In the genomic region with DNA sequence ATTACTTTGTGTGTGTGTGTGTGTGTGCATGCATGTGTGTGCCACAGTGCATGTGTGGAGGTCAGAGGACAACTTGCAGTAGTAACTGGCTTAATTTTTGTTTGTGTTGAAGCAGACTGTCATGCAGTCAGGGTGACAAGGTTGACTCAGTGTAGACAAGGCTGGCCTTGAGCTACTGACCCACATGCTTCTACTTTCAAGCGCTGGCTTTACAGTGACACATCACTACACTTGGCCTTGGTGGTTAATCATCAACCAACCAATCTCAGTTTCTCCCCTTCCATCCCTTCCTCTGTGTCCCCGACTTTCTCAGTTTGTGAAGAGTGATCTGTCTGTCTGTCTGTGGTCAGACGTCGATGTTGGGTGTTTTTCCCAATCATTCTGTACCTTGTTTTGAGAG, we compare ENCODE assay signal across 30 mouse cellular contexts. TPM values are rescaled to one million over a fixed set of nuclear protein-coding genes. Genes with fewer than 3 reads are reported as not detected.
DNase-seq lines count a peak whose midpoint lies in the region; ATAC-seq and TF ChIP-seq lines count a peak whose summit lies in the region.
"Had no signal": no experiment of that assay in that cellular context is flagged by ENCODE, and none has a peak within 500 bp of the region (broad histone marks: within the 10 kb centered on the region; RNA-seq: fewer than 3 reads in every experiment).

No protein-coding gene starts in this region.

- H3K4me3 ChIP-seq in kidney, adult 2 months (ENCODE audit: insufficient read depth, low read depth, low read length): no peak overlapping the region
- H3K4me3 ChIP-seq in liver, adult 2 months (ENCODE audit: insufficient read depth, low read depth, low read length): no peak overlapping the region
- no peak overlapping the region for H3K4me3 ChIP-seq in liver, postnatal 0 days (ENCODE audit: low read depth, low read length)
- H3K4me3 ChIP-seq in intestine, embryonic 15.5 days (replicated peaks): no peak overlapping the region
- H3K4me3 ChIP-seq in forebrain, postnatal 0 days (ENCODE audit: low read depth, low read length): no peak overlapping the region
- H3K4me3 ChIP-seq: forebrain, embryonic 12.5 days; hindbrain, embryonic 12.5 days; lung, embryonic 15.5 days; stomach, embryonic 15.5 days had no signal

- no peak for ATAC-seq in liver, postnatal 0 days
- ATAC-seq in intestine, embryonic 15.5 days: peak; percentile 81
- no peak for ATAC-seq in erythroblast, adult 5-6 weeks (replicated peaks; ENCODE audit: low FRiP score, poor library complexity, severe bottlenecking)
- no peak for ATAC-seq in forebrain, postnatal 0 days
- ATAC-seq: hindbrain, postnatal 0 days; midbrain, embryonic 16.5 days had no signal

- H3K4me2 ChIP-seq in liver, postnatal 0 days (ENCODE audit: low read depth, low read length): no peak overlapping the region
- H3K4me2 ChIP-seq in intestine, embryonic 15.5 days (replicated peaks): no peak overlapping the region
- no peak overlapping the region for H3K4me2 ChIP-seq in forebrain, postnatal 0 days (ENCODE audit: low read depth)
- H3K4me2 ChIP-seq: forebrain, embryonic 12.5 days; hindbrain, embryonic 12.5 days; lung, embryonic 15.5 days; midbrain, embryonic 11.5 days; stomach, embryonic 15.5 days had no signal

- peak; percentile 46 for DNase-seq in kidney, adult 2 months
- DNase-seq in kidney, postnatal 10 days: no peak
- peak; percentile 77 for DNase-seq in liver, adult 2 months (ENCODE audit: extremely low read depth, low read depth, low spot score)
- no peak for DNase-seq in liver, postnatal 0 days
- peak; percentile 78 for DNase-seq in adrenal gland, adult 8-10 months
- no peak for DNase-seq in forebrain, postnatal 0 days
- DNase-seq: cerebellum, adult 2 months; cerebellum, postnatal 14 days; gastrocnemius, postnatal 14 days; heart, postnatal 14 days; kidney, adult 8-10 months; left cerebral cortex, postnatal 4 days; lung, postnatal 36 days; right cerebral cortex, postnatal 25 days; thymus, adult 18-20 months; thymus, postnatal 25 days had no signal

- no peak for TF ChIP-seq POLR2A in kidney, adult 2 months (IDR thresholded peaks at IDR 0.05; ENCODE audit: low read depth, low read length)
- no peak for TF ChIP-seq POLR2A in liver, adult 2 months (IDR thresholded peaks at IDR 0.05; ENCODE audit: extremely low read depth, insufficient read depth, low read length)

- 49% methylated on average over 4 of the region's 4 CpGs for WGBS in kidney, adult 2 months
- WGBS in liver, adult 2 months: 19% methylated on average over 4 of the region's 4 CpGs
- 59% methylated on average over 4 of the region's 4 CpGs for WGBS in liver, postnatal 0 days (ENCODE audit: insufficient replicate concordance)
- 61% methylated on average over 4 of the region's 4 CpGs for WGBS in intestine, embryonic 15.5 days
- 95% methylated on average over 4 of the region's 4 CpGs for WGBS in forebrain, postnatal 0 days

- peaks cover 16% of the 10 kb centered on the region; the same call in 1 of the 2 replicates for H3K79me2 ChIP-seq in liver, adult 2 months (ENCODE audit: control insufficient read depth, insufficient read depth, low read length)

- no peaks in the 10 kb centered on the region for H3K9me3 ChIP-seq in liver, postnatal 0 days (ENCODE audit: low read length)
- H3K9me3 ChIP-seq in intestine, embryonic 15.5 days: no peaks in the 10 kb centered on the region
- H3K9me3 ChIP-seq in forebrain, postnatal 0 days (ENCODE audit: low read length): no peaks in the 10 kb centered on the region
- H3K9me3 ChIP-seq: forebrain, embryonic 12.5 days; hindbrain, embryonic 12.5 days; lung, embryonic 15.5 days; stomach, embryonic 15.5 days had no signal

- H3K4me1 ChIP-seq in kidney, adult 2 months (ENCODE audit: control insufficient read depth, insufficient read depth, low read length): peaks cover 14% of the 10 kb centered on the region; the same call in 1 of the 2 replicates
- peaks cover 10% of the 10 kb centered on the region for H3K4me1 ChIP-seq in liver, adult 2 months (ENCODE audit: control insufficient read depth, insufficient read depth, low read length)
- H3K4me1 ChIP-seq in liver, postnatal 0 days (ENCODE audit: insufficient read depth): no peaks in the 10 kb centered on the region
- H3K4me1 ChIP-seq in intestine, embryonic 15.5 days (replicated peaks): no peaks in the 10 kb centered on the region
- H3K4me1 ChIP-seq in forebrain, postnatal 0 days (ENCODE audit: insufficient read depth): no peaks in the 10 kb centered on the region
- H3K4me1 ChIP-seq: forebrain, embryonic 12.5 days; hindbrain, embryonic 12.5 days; lung, embryonic 15.5 days; stomach, embryonic 15.5 days had no signal

- TF ChIP-seq CTCF in kidney, adult 2 months (conservative IDR thresholded peaks at IDR 0.05; ENCODE audit: insufficient read depth, insufficient read length, low read depth, low read length): no peak
- TF ChIP-seq CTCF in liver, adult 2 months (IDR thresholded peaks at IDR 0.05; ENCODE audit: low read depth, low read length): no peak
- TF ChIP-seq CTCF in liver, postnatal 0 days (IDR thresholded peaks at IDR 0.05; ENCODE audit: low read depth): no peak
- TF ChIP-seq CTCF in forebrain, postnatal 0 days (IDR thresholded peaks at IDR 0.05; ENCODE audit: low read depth): no peak

- no peaks in the 10 kb centered on the region for H3K36me3 ChIP-seq in kidney, adult 2 months (ENCODE audit: control insufficient read depth, insufficient read depth, low read length)
- H3K36me3 ChIP-seq in liver, adult 2 months (ENCODE audit: control insufficient read depth, insufficient read depth, low read length): no peaks in the 10 kb centered on the region
- no peaks in the 10 kb centered on the region for H3K36me3 ChIP-seq in liver, postnatal 0 days (replicated peaks; ENCODE audit: insufficient read depth, low read length)
- H3K36me3 ChIP-seq in intestine, embryonic 15.5 days: no peaks in the 10 kb centered on the region
- H3K36me3 ChIP-seq in forebrain, postnatal 0 days (ENCODE audit: insufficient read depth): no peaks in the 10 kb centered on the region
- H3K36me3 ChIP-seq: forebrain, embryonic 12.5 days; hindbrain, embryonic 12.5 days; lung, embryonic 15.5 days; stomach, embryonic 15.5 days had no signal

- no peak overlapping the region for H3K27ac ChIP-seq in kidney, adult 2 months (ENCODE audit: insufficient read depth, low read depth, low read length)
- H3K27ac ChIP-seq in liver, adult 2 months (replicated peaks; ENCODE audit: insufficient read depth, low read depth, low read length): no peak overlapping the region
- no peak overlapping the region for H3K27ac ChIP-seq in liver, postnatal 0 days (ENCODE audit: low read depth)
- H3K27ac ChIP-seq in intestine, embryonic 15.5 days: no peak overlapping the region
- no peak overlapping the region for H3K27ac ChIP-seq in forebrain, postnatal 0 days (ENCODE audit: low read depth, low read length)
- H3K27ac ChIP-seq: forebrain, embryonic 12.5 days; hindbrain, embryonic 12.5 days; hindbrain, postnatal 0 days; liver, embryonic 14.5 days; lung, embryonic 15.5 days; stomach, embryonic 15.5 days had no signal

- H3K9ac ChIP-seq in liver, adult 2 months (ENCODE audit: low read depth, low read length): no peak overlapping the region
- no peak overlapping the region for H3K9ac ChIP-seq in liver, postnatal 0 days (replicated peaks)
- no peak overlapping the region for H3K9ac ChIP-seq in intestine, embryonic 15.5 days
- H3K9ac ChIP-seq in forebrain, postnatal 0 days: no peak overlapping the region
- H3K9ac ChIP-seq: forebrain, embryonic 12.5 days; hindbrain, embryonic 12.5 days; liver, embryonic 14.5 days; lung, embryonic 15.5 days; stomach, embryonic 15.5 days had no signal

- no peak for TF ChIP-seq EP300 in liver, postnatal 0 days (IDR thresholded peaks at IDR 0.05; ENCODE audit: low read depth)

- no peaks in the 10 kb centered on the region for H3K27me3 ChIP-seq in kidney, adult 2 months (replicated peaks; ENCODE audit: control insufficient read depth, insufficient read depth, low read length)
- H3K27me3 ChIP-seq in liver, adult 2 months (ENCODE audit: control insufficient read depth, insufficient read depth, low read length): no peaks in the 10 kb centered on the region
- H3K27me3 ChIP-seq in liver, postnatal 0 days (ENCODE audit: insufficient read depth, low read length): no peaks in the 10 kb centered on the region
- H3K27me3 ChIP-seq in intestine, embryonic 15.5 days (replicated peaks): no peaks in the 10 kb centered on the region
- no peaks in the 10 kb centered on the region for H3K27me3 ChIP-seq in forebrain, postnatal 0 days (ENCODE audit: insufficient read depth, low read length)
- H3K27me3 ChIP-seq: forebrain, embryonic 12.5 days; hindbrain, embryonic 12.5 days; stomach, embryonic 15.5 days had no signal

RNA-seq across cellular contexts. Expression of gene Igsf11, which starts 23.0 kb away (rescaled TPM):
- 67.6 and 79.1 TPM in 2 replicates for polyA plus RNA-seq in kidney, adult 2 months (2012; rRNA removed)
- total RNA-seq in liver, adult 2 months (2014; rRNA removed): 9.5 and 10.7 TPM in 2 replicates
- 14.8 and 15.0 TPM in 2 replicates for polyA plus RNA-seq in liver, adult 2 months (2012; rRNA removed)
- polyA plus RNA-seq in liver, postnatal 0 days (2015; fragmentation: Nextera tagmentation; extraction: Ambion mirVana): 1.6 and 2.1 TPM in 2 replicates
- total RNA-seq in adrenal gland, adult 8-10 months (2022): 10 to 100 TPM in 2 of 4 experiments, 1 to 10 TPM in 2; 3.4 to 21.5 (median 13.5) TPM
- polyA plus RNA-seq in intestine, embryonic 15.5 days (2015; fragmentation: Nextera tagmentation; extraction: Ambion mirVana): 1.7 TPM in 2 replicates
- not detected in 2 replicates for total RNA-seq in erythroblast, adult 5-6 weeks (2015; ENCODE audit: low replicate concordance)
- not detected in 2 replicates for total RNA-seq in erythroblast, adult 5-6 weeks (2017; ENCODE audit: low replicate concordance)
- total RNA-seq in forebrain, postnatal 0 days (2014; rRNA removed): 10.8 and 12.2 TPM in 2 replicates
- 1.8 and 2.6 TPM in 2 replicates for polyA plus RNA-seq in forebrain, postnatal 0 days (2015; fragmentation: Nextera tagmentation; extraction: Ambion mirVana)
- total RNA-seq: granulocyte monocyte progenitor cell, adult 5-6 weeks; megakaryocyte, adult 5-6 weeks; MEL; neutrophil, adult 5-6 weeks had no signal

Comparison
In these comparisons a context has a peak if more than half of its experiments do, and no peak if none do; other contexts are left out.
1. DNase-seq: peak in kidney, adult 2 months (single experiment), liver, adult 2 months (single experiment) and adrenal gland, adult 8-10 months (single experiment); none in kidney, postnatal 10 days (single experiment), liver, postnatal 0 days (single experiment) and forebrain, postnatal 0 days (single experiment).